Mouse (Mus musculus): ENCODE data around the gene Scgb1c1.
A peak's percentile ranks its signal among the peaks of the same experiment; 100 is the strongest.

The Scgb1c1 gene

DNA sequence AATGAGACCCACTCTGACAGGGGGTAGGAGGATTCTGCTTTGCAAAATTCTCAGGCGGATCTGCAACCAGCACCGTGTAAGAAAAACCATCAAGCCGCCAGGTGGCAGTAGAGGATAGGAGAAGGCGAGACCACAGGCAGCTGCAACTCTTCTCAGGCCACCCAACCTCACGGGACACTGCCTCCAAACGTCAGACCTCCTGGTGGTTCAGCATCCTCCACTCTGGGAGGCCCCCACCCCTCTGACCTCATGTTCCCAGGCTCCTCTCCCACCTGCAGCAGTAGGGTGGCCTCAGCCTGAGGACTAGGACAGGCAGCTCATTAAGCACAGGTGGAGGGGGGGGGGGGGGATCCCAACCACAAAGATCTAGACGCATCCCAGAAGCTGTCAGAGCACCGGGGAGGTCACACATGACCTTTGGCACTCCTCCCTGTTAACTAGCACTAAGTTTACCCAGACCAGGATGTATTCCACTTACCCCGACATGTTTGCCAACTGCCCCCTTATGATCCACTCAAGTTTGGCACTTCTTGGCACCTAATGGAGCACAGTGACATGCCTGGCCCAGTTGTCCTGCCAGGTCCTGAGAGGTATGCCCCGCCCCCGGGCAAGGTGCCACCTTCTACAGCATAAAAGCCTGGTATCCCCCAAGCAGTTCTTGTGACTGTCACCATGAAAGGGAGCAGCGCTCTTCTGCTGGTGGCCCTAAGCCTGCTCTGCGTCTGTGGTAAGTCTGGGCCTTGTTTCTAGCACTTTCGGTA, at the start of gene Scgb1c1:
Gene Scgb1c1 (plus strand): TSS at position 643 of the 761 bp plus-strand sequence.
- peak; percentile 90 to 92 for DNase-seq

DNA sequence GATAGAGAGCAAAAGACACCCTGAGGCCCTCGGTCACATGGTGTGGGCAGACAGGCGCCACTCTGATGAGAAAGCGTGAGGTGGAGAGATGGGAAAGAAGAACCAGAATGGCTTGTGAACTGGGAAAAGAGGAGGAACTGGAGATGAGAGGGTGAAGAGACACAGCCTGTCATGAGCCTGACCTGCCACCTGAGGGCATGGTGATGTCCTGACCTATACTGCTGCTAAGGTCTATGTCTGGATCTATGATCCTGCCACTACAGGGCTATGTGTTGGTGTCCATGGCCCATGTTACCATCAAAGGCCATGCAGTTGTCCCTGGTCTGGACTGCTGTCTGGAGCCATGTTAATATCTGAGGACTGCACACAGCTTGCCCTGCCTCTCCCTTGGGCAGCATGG, 47.7 kb upstream of the Scgb1c1 start:
- DNase-seq = no peak

DNA sequence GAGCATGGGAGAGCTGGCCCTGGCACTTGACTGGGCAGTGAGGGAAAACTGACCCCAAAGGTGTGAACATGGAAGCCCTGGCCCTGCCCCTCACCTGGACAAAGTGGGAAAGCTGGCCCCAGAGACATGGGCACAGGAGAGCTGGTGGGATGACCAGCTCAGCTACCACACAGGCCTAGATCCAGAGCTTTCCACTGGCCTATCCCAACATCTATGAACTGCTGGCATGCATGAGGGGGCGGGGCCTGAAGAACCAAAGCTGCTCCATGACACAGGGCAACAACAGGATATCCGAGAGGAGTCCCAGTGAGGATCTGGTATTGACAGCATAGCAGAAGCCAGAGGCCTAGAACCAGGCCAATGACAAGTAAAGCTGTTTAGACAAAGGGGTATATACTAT, 47.1 kb upstream of the Scgb1c1 start:
- DNase-seq = no peak

DNA sequence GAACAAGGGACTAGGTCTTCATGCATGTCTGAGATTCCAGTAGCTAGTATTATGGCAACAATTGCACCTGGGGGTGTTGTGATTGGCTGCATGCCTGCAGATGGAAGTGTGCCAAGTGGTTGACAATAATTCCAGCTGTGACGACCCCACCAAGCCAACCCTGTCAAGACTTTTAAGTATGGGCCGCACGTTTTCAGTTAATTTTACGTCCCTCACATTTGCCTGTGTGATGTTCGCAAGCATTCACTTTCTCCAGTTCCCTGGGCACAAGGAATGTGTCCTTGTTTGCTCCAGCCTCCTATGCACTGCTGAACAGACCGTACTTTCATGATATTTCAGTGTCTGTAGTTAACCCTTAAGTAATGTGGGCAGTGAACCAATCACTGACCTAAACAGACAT, 42.7 kb upstream of the Scgb1c1 start:
- no peak for DNase-seq

DNA sequence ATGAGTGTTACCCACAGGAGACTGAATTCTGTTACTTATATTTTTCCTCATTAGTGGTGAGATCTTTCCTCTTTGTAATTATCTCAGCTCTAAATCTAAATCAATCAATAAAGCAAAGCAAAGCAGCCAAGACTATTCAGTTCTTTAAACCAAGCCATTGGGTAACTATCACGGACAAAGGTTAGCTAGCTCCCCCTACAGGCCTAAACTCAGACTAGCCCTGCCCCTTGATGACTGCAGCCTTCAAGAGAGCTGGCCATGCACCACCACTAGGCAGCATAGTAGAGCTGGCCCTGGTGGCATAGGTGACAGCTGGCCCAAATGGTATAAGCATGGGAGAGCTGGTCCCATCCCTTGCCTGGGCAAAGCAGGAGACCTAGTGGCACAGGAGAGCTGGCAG, 39.6 kb upstream of the Scgb1c1 start:
- DNase-seq = peak; percentile 30 to 35

DNA sequence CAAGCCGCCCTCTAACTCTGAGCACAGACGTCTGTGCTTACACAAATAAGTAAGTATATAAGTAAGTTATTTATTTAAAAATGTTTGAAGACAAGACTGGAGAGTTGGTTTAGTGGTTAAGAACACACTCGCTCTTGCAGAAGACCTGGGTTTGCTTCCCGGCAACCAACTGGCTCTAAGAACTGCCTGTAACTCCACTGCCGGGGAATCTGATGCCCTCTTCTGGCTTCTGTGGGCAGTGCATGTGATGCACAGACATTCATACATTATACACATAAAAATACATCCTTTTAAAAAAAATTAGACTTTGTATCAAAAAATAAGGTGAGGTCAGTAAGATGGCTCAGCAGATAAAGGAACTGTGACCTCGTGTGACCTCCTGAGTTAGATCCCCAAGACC, 34.9 kb upstream of the Scgb1c1 start:
- DNase-seq = no peak

DNA sequence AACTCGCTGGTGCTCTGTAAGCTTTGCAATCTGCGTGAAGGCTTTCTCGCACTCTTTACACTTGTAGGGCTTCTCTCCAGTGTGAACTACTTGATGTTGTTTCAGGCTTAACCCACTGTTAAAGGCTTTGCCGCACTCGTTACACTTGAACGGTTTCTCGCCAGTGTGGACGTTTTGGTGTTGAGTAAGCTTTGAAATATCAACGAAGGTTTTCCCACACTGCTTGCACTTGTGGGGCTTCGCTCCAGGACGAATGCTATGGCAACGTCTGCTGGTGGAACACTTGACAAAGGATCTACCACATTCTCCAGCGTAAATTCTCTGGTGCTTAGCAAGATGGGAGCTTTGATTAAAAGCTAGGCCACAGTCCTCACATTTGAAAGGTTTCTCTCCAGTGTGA, 33.6 kb upstream of the Scgb1c1 start:
- DNase-seq = no peak

DNA sequence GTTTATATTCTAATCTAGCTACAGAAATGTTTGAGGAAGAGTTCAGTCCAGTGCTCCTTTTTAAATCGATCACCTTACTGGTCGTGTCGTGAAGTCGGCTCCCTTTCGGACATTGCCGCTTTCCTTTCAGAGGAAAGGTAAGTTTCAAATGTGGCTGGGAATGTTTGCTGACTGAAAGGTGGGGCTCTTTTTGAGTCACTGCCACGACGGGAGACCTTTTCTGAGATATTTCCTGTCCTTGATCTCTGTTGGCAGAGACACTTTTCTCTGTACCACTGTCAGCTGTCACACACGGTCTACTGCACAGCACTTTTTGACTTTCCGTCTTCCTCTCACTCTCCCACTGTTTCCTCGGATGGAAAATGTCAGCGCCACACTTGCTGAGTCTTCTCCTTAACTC, 32.5 kb upstream of the Scgb1c1 start:
- DNase-seq = no peak

DNA sequence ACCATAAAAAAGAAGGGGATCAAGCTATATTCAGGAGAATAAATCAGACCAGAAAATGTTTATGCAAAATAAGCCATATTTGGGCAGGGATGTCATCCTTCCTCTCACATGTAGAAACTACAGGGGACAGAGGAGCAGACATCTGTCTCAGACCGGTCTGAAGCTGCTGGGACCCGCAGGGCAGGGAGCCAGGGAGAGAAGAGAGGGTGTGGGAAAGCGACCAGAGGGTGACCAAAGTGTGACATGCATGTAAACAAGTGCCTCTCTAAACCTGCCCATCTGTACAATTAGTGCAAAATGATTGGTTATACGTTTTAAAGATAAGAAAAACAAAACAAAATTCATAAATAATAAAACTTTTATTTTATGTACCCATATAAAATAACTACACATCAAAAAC, 25.2 kb upstream of the Scgb1c1 start:
- DNase-seq = peak in 1 of 2 experiments; percentile 21

DNA sequence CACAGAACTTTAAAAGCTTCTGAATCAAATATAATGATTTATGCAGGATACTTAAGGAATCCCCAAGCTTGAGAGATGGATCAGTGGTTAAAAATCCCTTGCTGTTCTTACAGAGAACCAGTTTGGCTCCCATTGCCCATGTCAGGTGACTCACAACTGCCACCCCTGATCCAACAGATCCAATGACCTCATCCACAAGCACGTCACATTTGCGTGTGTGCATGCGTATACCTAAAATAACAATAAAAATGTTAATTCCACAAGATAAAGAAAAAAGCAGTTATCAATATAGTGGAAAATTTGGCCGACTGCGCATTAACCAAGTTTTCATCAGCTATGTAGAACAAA, 24.1 kb upstream of the Scgb1c1 start:
- peak; percentile 55 to 57 for DNase-seq

DNA sequence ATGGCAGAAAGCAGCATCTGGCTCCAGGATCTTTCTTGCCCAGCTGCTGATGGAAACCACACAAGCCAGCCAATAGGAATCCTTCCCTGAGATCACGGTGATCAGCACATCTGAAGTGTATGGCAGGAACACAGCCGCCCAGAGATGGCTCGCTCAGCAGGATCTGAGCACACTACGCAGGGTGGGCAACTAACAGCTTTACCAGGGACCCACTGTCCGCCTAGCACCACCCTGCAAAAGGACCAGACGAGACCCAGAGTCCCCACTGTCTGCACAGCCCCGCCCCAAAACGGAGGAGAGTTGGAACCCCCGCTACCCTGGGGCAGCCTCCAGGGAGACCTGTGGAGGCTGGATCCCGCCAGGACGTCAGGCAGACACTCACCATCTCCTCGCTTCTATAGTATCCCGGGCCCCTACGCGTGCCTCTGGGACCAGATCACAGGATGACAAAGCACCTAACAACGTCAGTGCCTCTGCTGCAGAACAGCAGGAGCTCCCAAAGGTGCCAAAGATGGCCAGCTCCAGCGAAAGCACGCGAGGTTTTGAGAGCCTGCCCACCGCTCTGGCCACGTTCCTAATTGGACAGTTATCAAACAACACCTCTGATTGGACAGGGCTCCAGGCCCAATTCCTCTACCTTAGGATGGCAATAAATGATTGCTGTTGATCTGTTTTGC, 23.6 kb upstream of the Scgb1c1 start, which contains the start of gene Zfp941:
Gene Zfp941 (minus strand): TSS at position 526 of the 677 bp plus-strand sequence.
- DNase-seq = peak; percentile 83 to 85

DNA sequence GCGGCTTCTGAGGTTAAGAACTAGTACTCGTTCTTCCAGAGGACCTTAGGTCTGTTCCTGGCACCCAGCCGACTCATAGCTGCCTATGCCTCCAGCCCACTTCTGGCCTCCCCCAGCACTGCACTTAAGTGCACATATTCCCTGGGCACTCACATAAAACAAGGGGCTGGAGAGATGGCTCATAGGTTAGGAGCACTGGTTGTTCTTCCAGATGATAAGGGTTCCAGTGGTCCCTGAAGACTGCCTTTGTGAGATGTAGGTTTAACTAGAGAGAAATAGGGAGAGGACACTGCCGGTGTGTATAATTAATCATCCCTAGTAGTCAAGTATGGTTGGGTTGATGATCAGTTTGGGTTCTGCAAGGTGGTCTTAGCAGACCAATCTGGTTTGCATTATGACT, 22.6 kb upstream of the Scgb1c1 start:
- DNase-seq = no peak

DNA sequence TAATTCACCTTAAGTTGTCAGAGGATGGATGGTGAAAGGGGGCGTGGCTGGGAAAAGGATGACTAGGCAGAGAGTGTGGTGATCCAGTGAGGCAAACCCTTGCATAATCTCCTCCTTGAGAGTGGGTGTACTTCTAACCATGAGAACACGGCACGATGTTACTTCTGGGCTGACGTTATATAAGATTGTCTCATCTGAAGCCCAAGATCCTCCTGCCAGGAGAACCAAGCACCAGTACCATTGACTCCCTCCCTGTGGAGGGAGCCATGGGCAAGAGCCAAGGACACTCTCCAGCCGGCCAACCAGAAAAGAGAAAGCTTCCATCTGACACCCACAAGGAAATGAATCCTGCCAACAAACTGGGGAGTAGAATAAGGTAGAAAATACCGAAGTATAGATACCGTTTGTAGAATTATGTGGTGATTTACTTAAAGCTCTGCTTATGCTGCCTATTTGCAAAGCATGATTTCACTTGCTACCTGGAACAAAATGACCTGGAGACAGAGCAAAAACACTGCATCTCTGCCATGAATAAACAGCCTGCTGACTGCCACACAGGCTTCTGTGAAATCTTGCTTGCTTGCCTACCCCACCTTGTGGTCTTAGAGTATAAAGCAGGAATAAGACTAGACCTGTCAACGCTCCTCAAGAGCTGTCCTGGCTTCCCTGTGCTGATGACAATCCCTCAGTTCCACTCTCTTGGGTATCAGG, 17.0 kb upstream of the Scgb1c1 start:
- DNase-seq = peak; percentile 70 to 78

DNA sequence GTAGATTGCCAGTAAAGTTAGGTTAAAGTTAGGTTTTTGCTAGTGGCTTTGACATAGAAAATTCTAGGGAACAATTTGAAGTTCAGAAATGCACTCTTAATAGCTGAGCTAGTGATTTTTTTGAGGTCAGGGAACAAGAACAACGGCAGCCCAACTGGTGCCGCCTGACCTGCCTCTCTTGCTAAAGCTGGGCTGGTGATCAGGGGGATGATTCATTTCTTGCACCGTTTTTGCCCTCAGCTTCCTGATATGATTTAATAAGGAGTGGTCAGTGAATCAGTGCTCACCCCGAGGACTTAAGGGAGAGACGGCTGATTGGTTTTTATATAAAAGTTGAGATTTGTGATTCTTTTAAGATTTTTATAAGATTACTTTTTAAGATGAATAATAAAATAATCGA, 13.9 kb upstream of the Scgb1c1 start:
- no peak for DNase-seq

DNA sequence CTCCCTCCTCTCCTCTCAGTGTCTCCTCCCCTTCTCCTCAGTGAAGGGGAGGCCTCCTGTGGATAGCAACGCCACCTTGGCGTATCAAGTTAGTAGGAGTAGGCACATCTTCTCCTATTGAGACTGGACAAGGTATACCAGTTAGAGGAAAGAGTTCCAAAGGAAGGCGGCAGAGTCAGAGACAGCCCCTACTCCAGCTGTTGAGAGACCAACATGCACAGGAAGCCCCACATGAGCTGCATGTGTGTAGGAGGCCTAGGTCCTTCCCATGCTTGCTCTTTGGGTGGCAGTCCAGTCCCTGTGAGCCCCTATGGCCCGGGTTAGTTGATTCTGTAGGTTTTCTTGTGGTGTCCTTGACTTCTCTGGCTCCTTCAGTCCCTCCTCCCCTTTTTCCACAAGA, 12.0 kb upstream of the Scgb1c1 start:
- no peak for DNase-seq

DNA sequence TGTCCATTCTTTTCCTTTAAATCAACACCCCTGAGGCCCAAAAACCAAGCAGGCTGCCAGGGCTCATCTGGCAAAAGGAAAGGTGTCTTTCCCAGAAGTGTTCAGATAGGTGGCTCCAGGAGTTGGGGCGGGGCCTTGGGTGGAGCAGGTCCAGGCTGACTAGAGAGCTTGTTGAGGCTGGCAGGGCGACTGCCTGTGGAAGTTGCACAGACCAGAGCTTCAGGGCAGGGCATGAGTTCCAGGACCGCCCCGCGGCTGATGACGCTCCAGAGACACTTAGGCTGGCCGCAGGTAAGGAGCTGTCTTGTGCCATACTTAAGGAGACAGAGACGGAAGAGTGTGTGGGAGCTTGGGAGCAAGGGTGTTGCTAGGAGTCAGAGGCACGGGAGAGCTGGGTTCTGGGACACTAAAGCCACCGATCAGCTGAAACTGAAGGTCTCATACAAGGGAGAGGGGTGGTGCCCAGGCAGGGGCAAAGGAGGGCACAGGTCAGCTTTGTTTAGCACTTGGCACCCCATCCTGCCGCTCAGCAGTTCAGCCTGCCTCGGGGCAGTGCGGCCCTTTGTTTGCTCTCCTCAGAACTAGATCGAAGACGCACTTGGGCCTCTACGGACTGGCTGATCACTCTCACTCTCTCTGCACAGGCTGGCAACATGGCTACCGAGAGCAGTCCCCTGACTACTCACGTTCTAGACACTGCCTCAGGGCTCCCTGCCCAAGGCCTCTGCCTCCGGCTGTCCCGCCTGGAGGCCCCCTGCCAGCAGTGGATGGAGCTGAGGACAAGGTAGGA, 10.2 kb upstream of the Scgb1c1 start, which contains the start of gene Urah:
Gene Urah (plus strand): TSS at position 51 of the 790 bp plus-strand sequence.
- no peak for DNase-seq

DNA sequence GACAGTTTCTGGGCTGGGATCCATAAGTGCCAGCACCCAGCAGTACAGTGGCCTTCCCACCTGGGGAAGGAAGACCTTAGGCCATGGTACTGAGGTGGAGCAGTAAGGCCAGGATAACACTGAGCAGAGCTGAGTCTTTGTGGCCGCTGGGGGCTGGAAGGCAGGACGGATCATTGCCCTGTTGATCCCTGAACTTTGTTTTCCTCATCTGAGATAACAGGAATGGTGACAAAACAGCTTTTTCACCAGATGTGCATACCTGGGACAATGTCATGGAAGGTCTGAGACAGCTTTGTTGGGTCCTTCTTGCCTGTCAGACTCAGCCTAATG, 9.6 kb upstream of the Scgb1c1 start:
- DNase-seq = no peak

DNA sequence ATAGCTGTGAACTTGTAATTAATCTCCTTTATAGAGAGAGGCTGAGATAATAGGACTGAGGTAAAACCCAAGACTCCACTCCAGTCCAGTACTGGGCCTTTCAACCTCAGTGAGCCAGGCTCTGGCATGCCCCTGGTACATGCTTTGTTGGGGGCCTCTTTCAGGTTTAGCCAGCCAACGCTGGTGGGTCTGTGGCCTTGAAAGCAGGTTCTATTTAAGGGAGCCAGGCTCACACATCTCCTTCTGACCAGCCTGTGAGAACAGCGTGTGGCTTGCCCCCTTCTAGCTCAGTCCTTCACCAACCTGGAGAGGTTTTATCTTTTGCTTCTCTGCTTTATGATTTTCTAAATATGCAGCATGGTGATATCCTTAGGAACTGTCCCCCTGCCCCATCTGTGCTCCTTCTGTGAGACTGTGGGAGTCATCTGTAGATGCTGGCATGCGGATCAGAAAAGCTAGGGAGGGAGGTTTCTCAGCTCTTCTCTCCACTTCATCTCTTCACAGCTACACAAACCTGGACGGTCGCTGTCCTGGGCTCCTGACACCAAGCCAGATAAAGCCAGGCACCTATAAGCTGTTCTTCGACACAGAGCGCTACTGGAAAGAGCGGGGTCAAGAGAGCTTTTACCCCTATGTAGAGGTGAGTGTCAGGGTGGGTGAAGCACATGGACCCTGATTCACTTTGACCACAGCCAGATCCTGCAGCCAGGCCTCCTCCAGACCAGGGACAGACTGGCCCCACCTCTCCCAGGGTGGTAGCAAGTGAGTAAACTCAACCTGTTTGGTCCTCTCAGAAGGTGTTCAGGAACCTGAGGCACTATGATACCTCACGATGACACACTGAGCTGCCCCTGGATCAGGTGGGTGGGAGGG, 8.9 kb upstream of the Scgb1c1 start:
- no peak for DNase-seq

DNA sequence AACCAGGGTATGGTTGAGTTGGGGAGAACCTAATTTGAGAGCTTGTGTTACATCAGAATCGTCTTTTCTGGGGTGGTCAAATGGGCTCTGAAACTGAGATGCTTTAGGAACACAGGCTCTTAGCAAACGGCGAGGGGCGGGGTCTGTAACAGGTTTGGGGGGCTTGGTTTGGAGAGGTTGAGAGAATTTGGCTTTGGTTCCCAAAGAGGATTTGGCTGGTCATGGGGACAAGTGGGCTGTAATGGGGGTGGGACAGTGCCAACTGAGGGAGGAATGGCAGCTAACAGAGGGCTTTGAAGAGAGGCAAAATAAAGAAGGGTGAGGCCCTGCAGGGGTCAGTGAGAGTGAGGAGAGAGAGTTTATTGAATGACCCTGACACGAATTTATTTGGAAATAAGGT, 5.8 kb upstream of the Scgb1c1 start:
- no peak for DNase-seq

DNA sequence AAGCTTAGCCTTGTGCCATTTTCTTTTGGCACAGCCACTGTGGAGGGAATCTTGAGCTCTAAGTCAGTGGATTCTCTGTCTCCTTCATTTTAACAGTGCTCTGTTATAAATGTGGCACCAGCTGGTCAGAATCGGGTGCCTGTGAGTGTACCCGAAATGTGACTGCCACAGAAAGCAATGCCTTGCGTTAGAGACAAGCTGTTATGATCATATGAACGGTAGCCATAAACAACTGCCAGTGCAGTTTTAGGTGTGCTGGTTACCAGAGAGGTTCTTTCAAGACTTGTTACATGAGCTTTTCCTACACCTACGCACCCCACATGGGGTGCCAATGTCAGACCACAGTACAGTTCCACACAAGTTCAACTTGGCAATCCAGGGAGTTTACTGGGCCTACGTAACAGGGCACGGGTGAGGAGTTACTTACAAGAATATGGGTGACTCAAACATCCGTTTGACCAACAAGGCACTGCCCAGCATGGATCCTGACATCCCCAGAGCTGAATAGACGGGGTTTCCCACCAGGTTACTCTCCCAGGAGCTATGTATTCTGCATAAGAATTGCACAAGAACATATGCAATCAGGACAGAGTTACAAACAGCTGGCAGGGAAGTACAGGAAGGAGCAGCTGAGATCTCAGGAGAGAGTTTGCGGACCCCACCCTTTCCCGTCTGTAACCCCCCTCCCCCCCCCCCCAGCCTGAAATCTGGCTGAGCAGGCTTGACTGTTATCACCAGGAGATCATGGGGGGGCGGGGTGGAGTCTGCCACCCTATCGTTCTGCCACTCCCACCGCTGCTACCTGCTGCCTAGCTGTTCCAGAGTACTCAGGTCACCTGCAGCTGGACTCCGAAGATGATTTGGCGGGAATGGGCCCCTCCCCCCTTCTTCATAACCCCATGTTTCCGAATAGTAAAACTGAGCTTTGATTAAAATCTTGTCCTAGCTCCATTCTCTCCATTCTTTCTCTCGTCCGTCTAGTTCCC, 4.3 kb upstream of the Scgb1c1 start:
- no peak for DNase-seq

DNA sequence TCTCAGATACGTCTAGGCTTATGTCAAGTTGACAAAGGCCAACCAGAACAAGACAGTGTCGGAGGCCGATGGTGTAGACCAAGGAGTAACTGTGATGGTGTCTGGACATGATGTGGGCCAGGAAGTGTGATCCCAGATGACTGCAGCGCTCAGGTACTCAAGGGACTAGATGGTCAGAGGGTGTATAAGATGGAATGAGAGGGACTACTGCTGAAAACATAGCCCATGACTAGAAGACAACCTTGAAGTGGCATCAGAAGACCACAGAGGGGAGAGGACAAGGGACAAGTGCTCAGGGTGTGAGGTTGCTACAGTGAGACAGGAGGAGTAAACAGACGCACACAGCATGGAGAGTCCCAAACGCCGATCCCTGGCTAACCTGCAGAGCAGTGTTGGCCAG, 1.5 kb upstream of the Scgb1c1 start:
- DNase-seq = no peak

Data from cerebellum, adult 18-20 months (tissue).